Mouse (Mus musculus): ENCODE data around the gene Gpbp1.

GRCm38 (mm10) chr13:111524277-111524676, 34.4 kb upstream of the Gpbp1 start:
- no peak for TF ChIP-seq CTCF (IDR thresholded peaks at IDR 0.05)
- no peak for TF ChIP-seq POLR2A (IDR thresholded peaks at IDR 0.05; ENCODE audit: insufficient read depth, low read depth, low read length)
- TF ChIP-seq EP300 (IDR thresholded peaks at IDR 0.05; ENCODE audit: insufficient read depth, low read depth, low read length) = no peak

All from heart, adult 2 months (tissue).